Mouse (Mus musculus): ENCODE measurements around the gene Gm49396. TPM values are rescaled to one million over a fixed set of nuclear protein-coding genes. Genes with fewer than 3 reads are reported as not detected.

Gm49396 gene
- polyA plus RNA-seq, 1 experiment from 2014 or later, result 12.3 TPM

DNA sequence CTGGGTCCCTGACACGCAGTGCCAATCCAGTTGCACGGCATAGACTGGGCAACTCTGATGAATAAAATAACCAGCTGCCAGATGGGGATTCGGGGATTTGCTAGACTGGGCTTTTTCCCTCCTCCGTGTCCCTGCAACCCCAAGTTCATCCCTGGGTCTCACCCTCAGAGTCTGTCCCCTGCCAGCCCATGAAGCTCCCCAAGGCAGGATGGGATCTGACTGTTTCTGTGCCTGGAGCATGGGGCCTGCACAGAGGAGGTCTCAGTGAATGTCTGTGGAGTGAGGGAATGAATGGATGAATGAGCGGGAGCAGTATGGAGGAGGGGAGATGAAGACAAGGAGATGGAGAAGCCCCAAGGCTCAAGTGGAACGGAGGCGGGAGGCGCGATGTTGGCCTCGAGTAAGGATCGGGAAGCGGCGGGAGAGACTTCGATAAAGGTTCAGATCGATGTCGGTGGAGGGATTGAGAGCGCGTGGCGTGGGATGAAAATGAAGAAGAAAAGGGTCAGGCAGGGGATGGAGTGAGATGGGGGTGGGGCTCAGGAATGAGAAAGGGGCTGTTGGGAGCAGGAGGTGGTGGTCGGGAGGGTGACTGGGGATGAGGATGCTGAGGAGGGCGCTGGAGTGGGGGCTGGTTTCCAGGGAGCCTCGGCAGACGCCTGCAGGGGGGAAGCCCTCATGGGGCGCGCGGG, 29.1 kb upstream of the Gm49396 start:
- H3K27ac ChIP-seq, result peak overlapping the region; percentile 90
- WGBS, result 10% methylated on average over 20 of the region's 26 CpGs
- peaks cover 33% of the 10 kb centered on the region for H3K36me3 ChIP-seq
- H3K27me3 ChIP-seq (ENCODE audit: insufficient read depth, poor library complexity, severe bottlenecking), result peaks cover 22% of the 10 kb centered on the region
- peak overlapping the region; percentile 76 for H3K4me3 ChIP-seq
- H3K9me3 ChIP-seq, result no peaks in the 10 kb centered on the region
- no peak for DNase-seq (ENCODE audit: low spot score)
- H3K4me1 ChIP-seq, result peaks cover 24% of the 10 kb centered on the region

DNA sequence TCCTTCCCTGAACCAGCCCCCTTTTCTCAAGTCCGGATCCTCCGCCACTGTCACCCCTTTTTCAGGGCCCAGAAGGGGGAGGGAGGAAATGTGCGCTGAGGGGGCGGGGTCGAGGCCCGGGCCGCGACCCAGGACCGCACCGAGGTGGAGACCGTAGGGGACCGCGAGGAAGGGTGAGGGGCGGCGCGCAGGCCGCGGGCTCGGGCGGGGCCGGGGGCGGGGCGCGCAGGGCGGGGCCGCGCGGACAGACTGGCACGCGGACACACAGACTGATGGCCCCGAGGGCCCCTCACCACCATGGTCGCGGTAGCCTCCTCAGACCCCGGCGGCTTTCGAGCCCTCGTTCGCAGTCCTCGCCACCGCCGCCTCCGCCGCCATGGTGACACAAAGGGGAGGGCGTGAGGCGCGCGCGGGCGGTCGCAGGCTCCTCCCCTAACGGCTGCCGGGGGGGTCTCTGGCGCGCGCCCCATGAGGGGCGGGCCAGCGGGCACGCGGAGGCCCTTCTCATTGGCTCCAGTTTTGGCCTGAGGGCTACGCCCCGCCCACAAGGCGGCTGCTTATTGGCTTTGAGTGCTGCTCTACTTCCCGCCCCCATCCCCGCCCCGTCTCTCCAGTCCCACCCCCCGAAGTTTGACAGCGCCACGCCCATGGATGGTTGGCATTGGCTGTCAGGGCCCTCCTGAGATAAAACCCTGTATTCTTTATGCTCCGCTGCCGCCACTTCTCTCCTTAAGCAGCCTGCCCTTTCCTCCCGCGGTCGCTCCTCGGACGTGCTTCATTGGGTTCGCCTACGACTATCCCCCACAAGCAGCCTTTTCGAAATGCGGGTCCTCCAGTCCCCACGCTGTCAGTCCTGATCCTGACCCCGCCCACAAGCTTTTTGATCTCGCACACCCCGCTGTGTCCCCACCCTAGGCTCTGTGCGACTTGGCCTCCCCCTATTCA, 28.2 kb upstream of the Gm49396 start, which contains the start of gene Arhgap33:
Gene Arhgap33, minus strand, starts transcription at position 428 of the 945 bp plus-strand sequence.
- under 1% methylated on average over 50 of the region's 84 CpGs for WGBS
- DNase-seq (ENCODE audit: low spot score), result peak; percentile 98
- H3K9me3 ChIP-seq, result no peaks in the 10 kb centered on the region
- H3K36me3 ChIP-seq, result peaks cover 33% of the 10 kb centered on the region
- H3K4me3 ChIP-seq, result peak within 1 kb of the TSS; percentile 76
- H3K4me1 ChIP-seq, result peaks cover 24% of the 10 kb centered on the region
- peak within 1 kb of the TSS; percentile 90 for H3K27ac ChIP-seq
- H3K27me3 ChIP-seq (ENCODE audit: insufficient read depth, poor library complexity, severe bottlenecking), result peaks cover 22% of the 10 kb centered on the region

GRCm38 (mm10) chr7:30540572-30540971, 22.6 kb upstream of the Gm49396 start:
- DNase-seq (ENCODE audit: low spot score), result peak; percentile 47
- Histone ChIP-seq H3K4me1 (peaks cover under 1% of the 10 kb centered on the region; the same call in 1 of the 2 replicates), H3K27ac (no peak overlapping the region), H3K27me3 (ENCODE audit: insufficient read depth, poor library complexity, severe bottlenecking) (no peaks in the 10 kb centered on the region), H3K36me3 (peaks cover 45% of the 10 kb centered on the region), H3K9me3 (no peaks in the 10 kb centered on the region), H3K4me3 (no peak overlapping the region)
- WGBS, result 80% methylated on average over 7 of the region's 7 CpGs

GRCm38 (mm10) chr7:30544327-30544726, 18.8 kb upstream of the Gm49396 start:
- Histone ChIP-seq H3K9me3 (no peaks in the 10 kb centered on the region), H3K27ac (no peak overlapping the region), H3K36me3 (peaks cover 61% of the 10 kb centered on the region), H3K27me3 (ENCODE audit: insufficient read depth, poor library complexity, severe bottlenecking) (no peaks in the 10 kb centered on the region), H3K4me3 (no peak overlapping the region), H3K4me1 (no peaks in the 10 kb centered on the region)
- 87% methylated on average over 2 of the region's 2 CpGs for WGBS
- no peak for DNase-seq (ENCODE audit: low spot score)

GRCm38 (mm10) chr7:30549880-30550279, 13.3 kb upstream of the Gm49396 start:
- DNase-seq (ENCODE audit: low spot score), result no peak
- Histone ChIP-seq H3K9me3 (no peaks in the 10 kb centered on the region), H3K4me1 (peaks cover 17% of the 10 kb centered on the region), H3K4me3 (no peak overlapping the region), H3K27ac (no peak overlapping the region), H3K27me3 (ENCODE audit: insufficient read depth, poor library complexity, severe bottlenecking) (no peaks in the 10 kb centered on the region), H3K36me3 (peaks cover 34% of the 10 kb centered on the region)
- 90% methylated on average over 2 of the region's 2 CpGs for WGBS

GRCm38 (mm10) chr7:30550603-30551002, 12.5 kb upstream of the Gm49396 start:
- Histone ChIP-seq H3K4me3 (no peak overlapping the region), H3K27ac (no peak overlapping the region), H3K27me3 (ENCODE audit: insufficient read depth, poor library complexity, severe bottlenecking) (no peaks in the 10 kb centered on the region), H3K4me1 (peaks cover 17% of the 10 kb centered on the region), H3K9me3 (no peaks in the 10 kb centered on the region), H3K36me3 (peaks cover 37% of the 10 kb centered on the region)
- WGBS, result 100% methylated on average over 1 of the region's 1 CpGs
- no peak for DNase-seq (ENCODE audit: low spot score)

DNA sequence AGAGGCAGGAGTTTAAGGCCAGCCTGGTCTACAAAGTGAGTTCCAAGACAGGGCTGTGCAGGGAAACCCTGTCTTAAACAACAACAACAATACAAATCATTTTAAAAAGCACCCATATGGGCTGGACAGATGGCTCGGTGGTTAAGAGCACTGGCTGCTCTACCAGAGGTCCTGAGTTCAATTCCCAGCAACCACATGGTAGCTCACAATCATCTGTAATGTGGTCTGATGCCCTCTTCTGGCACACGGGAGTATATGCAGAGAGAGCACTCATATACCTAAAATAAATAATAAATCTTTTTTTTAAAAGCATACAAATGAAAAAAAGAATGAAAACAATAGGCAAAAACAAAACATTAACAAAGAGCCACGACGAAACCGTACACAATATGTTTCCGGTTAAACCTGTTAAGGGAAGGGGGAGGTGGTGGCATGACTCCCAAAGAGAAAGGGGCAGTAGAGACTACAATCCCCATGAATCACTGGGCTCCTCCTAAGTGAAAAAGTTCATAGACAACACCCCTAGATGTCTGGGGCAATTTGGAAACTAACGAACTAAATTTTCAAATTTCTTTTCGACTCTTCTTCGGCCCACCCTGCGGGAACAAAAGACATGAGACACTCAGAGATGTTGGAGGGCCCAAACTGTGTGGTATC, 11.6 kb upstream of the Gm49396 start:
- no peak for DNase-seq (ENCODE audit: low spot score)
- 2% methylated on average over 10 of the region's 10 CpGs for WGBS
- Histone ChIP-seq H3K4me1 (peaks cover 17% of the 10 kb centered on the region), H3K27me3 (ENCODE audit: insufficient read depth, poor library complexity, severe bottlenecking) (no peaks in the 10 kb centered on the region), H3K9me3 (no peaks in the 10 kb centered on the region), H3K27ac (peak overlapping the region; percentile 97), H3K36me3 (peaks cover 39% of the 10 kb centered on the region), H3K4me3 (peak overlapping the region; percentile 75)

DNA sequence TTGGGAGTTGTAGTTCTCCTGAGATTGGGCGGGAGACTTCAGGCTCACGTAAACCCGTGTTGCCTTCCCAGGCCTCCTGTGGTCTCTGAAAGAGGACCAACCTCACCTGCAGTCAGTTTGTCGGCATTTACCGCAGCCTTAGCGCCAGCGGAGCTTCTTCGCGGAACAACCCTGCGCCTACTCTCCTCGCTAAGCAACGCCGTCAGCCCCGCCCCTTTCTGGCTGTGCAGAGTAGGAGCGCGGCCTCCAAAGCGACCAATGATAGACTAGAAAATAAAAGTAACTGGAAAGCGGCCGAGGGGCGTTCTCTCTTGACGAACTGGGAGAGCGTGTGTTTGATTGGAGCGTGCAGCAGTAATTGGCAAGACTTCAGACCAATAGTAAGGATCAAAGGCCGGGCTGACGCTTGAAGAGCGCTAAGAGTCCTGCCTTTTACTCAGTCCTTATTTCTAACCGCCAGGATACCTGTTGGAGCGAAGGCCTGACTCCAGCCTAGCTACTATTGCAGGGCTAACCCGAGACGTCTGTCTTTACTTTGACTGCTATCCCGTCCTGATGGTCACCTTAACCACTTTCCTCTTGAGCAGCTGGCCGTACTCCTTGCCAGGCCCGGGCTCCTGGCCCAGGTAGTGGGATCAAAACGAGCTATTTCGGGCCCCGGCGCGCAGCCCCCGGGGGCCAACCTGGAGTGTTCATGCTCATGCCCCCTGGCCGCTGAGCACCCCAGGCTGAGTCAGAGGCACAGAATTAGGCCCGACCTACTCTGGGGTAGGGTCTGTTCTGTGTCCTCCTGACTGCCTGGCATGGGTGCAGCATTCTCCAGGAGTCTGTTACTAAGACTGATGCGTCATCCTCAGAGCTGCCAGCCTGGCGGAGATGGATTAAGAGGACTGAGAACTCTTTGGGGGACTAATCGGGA, 10.8 kb upstream of the Gm49396 start, which contains the start of the genes Hspb6 and Proser3:
Gene Hspb6, plus strand, starts transcription at position 77 of the 919 bp plus-strand sequence.
Gene Proser3, minus strand, starts transcription at position 198 of the 919 bp plus-strand sequence.
- Histone ChIP-seq H3K4me1 (peaks cover 17% of the 10 kb centered on the region), H3K9me3 (no peaks in the 10 kb centered on the region), H3K36me3 (peaks cover 44% of the 10 kb centered on the region), H3K27ac (peak within 1 kb of the TSS; percentile 97), H3K27me3 (ENCODE audit: insufficient read depth, poor library complexity, severe bottlenecking) (no peaks in the 10 kb centered on the region), H3K4me3 (peak within 1 kb of the TSS; percentile 75)
- under 1% methylated on average over 44 of the region's 44 CpGs for WGBS
- peak; percentile 99 for DNase-seq (ENCODE audit: low spot score)

- Histone ChIP-seq H3K9me3 (no peaks in the 10 kb centered on the region), H3K36me3 (peaks cover 44% of the 10 kb centered on the region), H3K27ac (peak overlapping the region; percentile 97), H3K27me3 (ENCODE audit: insufficient read depth, poor library complexity, severe bottlenecking) (no peaks in the 10 kb centered on the region), H3K4me3 (peak overlapping the region; percentile 75), H3K4me1 (peaks cover 22% of the 10 kb centered on the region)
- DNase-seq (ENCODE audit: low spot score), result no peak
- 5% methylated on average over 23 of the region's 23 CpGs for WGBS
Observed at GRCm38 (mm10) chr7:30553021-30553589, 10.0 kb upstream of the Gm49396 start.

- H3K4me1 ChIP-seq, result peaks cover 31% of the 10 kb centered on the region
- peaks cover 39% of the 10 kb centered on the region for H3K36me3 ChIP-seq
- peak overlapping the region; percentile 75 for H3K4me3 ChIP-seq
- no peaks in the 10 kb centered on the region for H3K27me3 ChIP-seq (ENCODE audit: insufficient read depth, poor library complexity, severe bottlenecking)
- H3K27ac ChIP-seq, result peak overlapping the region; percentile 97; the same call in 1 of the 2 replicates
- WGBS, result 85% methylated on average over 22 of the region's 22 CpGs
- H3K9me3 ChIP-seq, result no peaks in the 10 kb centered on the region
- DNase-seq (ENCODE audit: low spot score), result no peak
Observed at GRCm38 (mm10) chr7:30553810-30554584, 9.1 kb upstream of the Gm49396 start.

All from heart, embryonic 10.5 days (tissue).